Mouse (Mus musculus) lung, postnatal 25 days (tissue): ENCODE data around the gene Slc6a20a.

Experiments used
- DNase-seq: peaks from one replicate; pipeline ENCODE4 v3.0.0; 2022; ENCODE audit warnings: low spot score

Gene Slc6a20a

DNA sequence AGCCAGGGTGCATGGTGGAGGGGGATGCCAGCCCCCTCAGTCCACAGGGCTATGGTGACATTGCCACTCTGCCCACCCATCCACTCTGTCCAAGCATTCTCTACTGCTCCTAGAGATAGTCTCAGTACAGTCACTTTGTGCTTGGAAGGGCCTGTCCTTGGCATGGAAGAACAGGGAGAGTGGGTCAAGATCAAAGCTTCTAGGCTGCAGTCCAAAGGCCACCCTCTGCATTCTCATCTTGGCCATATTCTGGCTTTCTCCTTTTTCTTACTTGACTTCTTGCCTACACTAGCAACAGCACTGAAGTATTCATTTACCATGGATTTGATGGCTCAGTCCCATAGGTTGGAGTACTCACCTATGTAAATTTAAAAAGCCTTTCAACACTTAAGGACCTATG lies 40.5 kb downstream of the Slc6a20a start:
- no peak for DNase-seq

DNA sequence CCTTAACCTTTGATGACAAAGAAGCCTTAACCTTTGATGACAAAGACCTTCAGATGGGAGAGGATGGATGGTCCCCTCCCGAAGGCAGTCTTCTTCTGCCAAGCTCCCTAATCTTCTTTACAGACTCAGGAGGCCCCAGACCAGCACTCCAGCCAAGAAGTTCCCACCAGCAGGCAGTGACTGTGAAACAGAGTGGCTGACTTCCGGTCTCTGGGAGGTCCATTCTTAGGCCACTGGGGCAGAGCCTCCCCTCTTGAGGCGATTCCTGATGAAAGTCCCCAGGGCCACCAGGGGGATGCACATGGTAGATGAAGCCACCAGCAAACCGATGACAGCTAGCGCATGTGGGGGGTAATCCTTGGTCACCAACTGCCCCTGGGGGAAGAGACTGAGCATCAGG lies 41.9 kb downstream of the Slc6a20a start:
- DNase-seq, result no peak

DNA sequence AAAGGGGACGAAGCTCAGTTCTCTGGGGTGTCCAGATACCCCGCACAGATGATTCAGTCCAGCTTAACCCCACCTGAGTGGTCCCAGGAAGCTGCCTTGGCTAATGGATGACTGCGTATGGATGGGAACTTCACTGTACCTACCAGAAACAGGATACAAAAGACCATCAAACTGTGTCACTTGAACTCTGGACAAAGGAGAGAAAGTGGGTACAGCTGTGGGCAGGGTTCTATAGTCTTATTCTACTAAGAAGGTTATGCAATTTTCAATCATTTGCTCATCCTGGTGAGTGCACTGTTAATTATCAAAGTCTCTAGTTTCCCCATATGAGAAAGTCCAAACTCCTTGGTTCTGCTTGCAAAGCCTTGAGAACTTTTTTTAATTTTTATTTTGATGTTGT lies 45.7 kb downstream of the Slc6a20a start:
- DNase-seq, result no peak

DNA sequence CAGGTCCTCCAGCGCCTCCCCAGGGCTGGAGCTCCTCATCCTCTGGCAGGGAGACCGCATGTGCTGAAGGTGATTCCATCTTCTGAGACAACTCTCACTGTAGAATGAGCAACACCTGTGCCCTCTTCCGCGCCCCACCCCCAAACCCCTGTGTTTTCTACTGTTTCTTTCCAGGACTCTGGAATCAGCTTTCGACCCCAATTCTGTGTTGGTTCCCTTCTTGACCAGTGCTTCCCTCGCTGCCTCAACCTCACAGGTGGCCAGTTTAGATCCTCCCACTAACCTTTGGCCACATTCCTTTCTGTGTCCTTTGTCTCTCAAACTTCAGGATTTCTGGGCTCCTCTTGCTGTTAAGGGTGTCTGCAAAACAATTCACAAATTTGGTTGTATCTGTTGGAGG lies 46.4 kb downstream of the Slc6a20a start, which contains the start of gene Slc6a20b:
Gene Slc6a20b, minus strand, starts transcription at position 285 of the 400 bp plus-strand sequence.
- no peak for DNase-seq

DNA sequence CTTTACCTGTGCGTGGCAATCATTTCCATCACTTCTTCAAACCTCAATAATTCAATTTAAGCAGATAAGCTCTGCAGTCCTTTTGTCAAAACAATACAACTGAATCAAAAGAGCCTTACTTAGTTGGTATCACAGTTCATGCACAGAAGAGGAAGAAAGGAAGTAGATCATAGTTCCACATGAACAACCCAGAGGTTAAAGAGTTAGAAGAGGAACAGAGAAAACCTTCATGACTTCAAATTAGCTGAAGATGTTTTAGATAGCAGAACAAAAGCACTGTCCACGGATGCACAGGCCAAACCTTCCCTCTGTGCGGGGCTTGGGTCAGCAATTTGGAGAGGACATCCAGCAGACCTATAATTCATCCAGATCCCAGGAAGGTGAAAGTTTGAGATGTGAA lies 47.0 kb downstream of the Slc6a20a start:
- no peak for DNase-seq

DNA sequence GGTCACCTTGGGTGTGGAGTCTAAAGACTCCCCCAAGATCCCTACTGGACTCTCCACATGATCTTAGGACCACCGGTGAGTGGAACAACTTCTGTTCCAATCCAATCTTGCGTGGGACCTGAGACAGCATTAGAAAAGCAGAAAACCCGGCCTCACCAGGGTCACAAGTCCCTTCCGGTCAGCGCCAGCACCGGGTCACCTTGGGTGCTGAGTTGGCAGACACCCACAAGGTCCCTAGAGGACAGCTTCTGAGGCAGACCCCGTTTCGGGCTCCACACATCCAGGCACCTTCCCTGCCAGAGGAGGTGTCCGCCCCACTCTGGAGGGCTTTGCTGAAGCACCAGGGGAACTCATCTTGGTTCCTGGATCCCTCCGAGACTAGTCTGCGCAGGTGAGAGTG lies 52.9 kb downstream of the Slc6a20a start:
- DNase-seq, result no peak

DNA sequence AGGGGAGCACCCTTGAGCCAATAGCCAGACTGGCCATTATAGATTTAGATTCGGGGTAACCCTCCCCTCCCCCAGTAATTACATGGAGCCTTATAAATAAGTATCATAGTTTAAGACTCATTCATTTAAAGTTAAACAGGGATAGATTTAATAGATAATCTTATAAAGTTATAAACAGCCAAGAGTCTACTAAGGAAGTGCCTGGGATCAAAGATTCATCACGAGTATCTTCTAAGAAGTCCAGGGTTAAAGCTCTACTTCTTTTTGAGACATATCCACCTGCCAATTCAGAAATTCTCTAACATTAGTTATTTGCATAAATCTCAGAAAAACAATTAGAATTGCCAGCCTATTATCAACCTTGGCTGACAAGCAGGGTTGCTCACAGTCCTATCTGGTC lies 53.9 kb downstream of the Slc6a20a start:
- no peak for DNase-seq

DNA sequence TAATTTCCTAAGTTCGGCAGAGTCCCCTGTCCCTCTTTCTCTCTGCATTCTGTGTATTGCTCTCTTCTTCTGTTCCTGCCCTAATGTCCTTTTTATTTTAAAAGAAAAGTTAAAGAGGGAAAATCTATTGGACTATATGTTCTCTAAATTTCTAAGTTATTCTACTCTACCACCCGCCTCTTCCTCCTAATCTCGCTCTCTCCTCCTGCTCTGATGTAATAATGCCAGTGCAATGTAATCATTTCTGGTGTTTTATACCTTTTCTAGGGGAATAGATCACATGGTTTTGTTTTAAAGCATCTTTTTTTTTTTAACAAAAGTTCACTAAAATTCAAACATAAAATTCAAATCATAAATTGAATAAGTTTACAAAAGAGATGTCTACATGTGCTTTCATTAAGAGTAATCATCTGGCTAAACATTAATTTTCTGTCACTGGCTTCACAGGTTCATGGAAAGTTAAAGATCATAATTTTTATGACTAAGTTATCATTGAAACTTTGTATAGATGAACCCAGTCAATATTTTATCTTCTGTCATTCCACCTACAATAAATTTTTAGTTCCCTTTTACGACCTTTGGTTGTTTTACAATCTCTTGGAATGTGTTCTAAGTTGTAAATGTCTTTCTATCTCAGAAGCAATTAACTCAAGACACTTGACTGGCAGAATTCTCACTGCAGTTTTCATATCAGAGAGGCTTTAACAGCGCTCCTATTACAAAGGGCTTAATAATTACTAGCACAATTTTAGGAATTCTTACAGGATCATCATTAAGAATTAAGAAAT lies 58.2 kb downstream of the Slc6a20a start:
- DNase-seq, result no peak

DNA sequence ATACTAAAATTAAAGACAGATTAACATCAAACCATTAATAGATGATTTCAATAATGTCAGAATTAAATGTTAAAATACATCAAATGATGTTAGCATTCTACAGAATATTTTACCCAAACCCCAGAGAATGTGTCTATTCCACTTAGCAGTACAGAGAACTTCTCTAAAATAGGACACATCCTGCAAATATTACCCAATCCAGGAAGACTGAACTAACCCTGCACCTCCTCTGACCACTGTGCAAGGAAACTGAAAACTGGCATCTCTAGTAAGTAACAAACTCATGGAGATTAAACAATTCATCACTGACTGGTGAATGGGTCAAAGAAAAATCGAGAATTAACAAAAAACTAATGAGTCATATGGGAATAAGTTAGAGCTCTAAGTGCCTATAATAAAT lies 77.2 kb downstream of the Slc6a20a start:
- DNase-seq, result no peak

DNA sequence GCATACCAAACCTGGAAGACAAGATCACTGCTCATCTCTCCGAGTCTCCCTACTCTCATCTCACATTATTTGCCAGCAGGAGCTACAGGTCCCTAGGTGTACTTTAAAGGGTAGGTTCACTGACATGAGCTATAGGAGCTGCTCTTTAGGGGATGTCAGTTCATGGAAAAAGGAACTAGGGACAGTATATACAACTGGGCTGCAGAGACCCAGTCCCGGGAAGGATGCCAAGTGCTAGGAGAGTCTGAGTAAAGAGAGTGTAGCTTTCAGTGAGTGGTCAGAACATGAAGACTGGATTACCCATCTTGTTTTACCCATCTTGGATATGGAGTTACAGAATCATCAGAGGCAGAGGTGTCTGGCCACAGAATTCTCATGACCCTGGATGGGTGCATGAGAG lies 81.3 kb downstream of the Slc6a20a start:
- no peak for DNase-seq

DNA sequence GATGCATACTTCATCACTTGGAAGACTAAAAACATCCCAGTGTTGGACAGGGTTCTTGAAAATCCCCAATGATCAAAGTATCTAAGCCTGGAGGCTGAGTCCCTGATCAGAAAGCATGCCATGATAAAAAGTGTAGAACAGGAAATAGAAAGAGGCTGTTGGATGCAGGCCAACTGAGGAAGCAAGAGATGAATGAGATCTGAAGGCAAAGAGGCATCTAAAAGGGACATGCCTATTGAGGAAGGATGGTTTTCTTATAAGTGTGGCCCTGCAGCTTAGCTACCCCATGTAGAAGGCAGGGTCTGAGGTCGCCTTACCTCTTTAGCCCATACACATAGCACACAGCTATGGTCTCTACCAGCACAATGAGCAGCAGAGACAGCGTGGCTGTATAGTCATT lies 81.8 kb downstream of the Slc6a20a start:
- no peak for DNase-seq

DNA sequence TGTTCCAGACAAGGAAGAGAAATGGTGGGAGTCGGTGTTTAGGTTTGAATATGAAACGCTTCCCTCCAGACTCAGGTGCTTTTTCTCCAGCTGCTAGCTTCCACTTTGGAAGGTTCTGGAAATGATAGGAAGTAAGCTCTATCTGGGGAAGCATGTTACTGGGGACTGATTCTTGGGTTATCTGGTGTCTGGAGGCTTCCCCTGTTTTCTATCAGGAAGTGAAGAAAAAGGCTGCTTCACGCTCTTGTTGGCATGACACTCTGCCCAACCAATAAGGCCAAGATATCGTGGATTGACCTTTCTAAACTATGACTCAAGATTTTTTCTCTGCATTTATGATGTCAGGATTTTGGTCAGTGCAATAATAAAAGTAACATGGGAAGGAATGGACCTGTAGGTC lies 83.5 kb downstream of the Slc6a20a start:
- DNase-seq, result no peak

DNA sequence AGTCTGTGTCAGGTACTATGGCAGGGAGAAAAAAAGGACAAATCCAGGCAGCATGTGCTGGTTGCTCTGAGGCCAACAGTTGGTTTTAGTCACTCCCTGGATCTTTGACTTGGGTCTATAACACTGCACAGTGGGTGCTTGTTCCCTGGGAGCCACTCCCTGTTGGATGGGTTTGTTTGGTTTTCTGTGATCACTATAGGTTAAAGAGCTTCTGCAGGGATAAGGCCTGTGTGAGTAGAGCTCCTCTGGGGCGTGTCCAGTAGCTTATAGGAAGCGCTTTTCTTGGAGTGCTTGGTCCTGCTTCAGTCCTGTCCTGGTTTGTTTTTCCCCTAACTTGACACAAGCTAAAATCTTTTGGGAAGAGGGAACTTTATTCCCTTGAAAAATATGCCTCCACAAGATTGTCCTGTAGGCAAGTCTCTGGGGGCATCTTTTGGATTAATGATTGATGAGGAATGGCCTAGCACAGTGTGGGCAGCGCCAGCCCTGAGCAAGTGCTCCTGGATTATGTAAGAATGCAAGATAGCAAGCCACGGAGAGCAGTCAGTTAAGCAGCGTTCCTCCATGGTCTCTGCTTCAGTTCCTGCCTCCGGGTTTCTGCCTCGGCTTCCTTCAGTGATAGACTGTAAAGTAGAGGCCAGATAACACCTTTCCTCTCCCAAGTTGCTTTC lies 89.3 kb downstream of the Slc6a20a start:
- no peak for DNase-seq
